Mouse (Mus musculus) retina, postnatal 1 day (tissue): ENCODE results near the gene Mgme1.

Experiments used
- DNase-seq: peaks from one replicate; pipeline ENCODE4 v3.0.0-alpha.2; 2012

Gene Mgme1

DNA sequence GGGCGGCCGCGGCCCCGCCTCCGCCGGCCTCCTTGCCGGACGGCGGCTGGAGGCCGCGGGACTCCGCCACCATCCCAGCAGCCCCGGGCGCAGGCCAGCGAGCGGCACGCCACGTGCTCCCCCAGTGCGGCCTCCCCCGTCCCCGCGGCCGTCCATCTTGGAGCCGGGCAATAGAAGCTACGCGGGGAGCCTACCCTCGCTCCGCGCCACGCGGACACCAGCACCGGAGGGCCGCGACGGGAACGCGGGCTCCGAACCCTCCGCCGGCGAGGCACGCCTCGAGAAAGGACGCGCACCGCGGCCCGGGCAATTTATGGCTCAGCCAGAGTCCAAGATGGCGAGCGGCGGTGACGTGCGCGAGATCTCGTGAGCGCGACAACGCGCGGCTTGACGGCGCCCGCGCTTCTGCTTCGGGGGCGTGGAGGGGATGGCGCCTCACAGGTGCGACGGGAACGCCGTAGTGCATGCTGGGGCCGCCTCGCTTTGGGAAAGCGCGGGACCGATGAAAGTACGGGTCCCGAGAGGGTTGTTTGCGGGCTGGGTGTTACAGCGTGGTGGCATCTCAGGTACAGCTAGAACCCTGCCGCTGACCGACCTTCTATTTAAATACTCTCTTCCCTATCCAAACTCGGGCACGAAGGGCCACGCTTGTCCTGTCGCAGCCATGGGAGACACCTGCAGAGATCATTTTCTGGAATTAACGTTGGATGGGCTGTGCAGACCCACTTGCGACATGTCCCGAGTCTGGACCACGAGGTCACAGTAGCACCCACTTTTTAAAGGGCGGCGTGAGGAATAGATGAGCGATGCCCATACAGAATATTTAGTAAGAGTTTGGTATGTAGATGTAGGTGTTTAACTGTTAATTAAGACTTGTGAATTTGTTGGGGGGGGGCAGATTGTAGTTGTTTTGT, at the start of gene Mgme1, which contains the start of gene Snx5:
Gene Mgme1, plus strand, starts transcription at position 157 of the 914 bp plus-strand sequence.
Gene Snx5, minus strand, starts transcription at position 400 of the 914 bp plus-strand sequence.
- DNase-seq, result peak; percentile 96

DNA sequence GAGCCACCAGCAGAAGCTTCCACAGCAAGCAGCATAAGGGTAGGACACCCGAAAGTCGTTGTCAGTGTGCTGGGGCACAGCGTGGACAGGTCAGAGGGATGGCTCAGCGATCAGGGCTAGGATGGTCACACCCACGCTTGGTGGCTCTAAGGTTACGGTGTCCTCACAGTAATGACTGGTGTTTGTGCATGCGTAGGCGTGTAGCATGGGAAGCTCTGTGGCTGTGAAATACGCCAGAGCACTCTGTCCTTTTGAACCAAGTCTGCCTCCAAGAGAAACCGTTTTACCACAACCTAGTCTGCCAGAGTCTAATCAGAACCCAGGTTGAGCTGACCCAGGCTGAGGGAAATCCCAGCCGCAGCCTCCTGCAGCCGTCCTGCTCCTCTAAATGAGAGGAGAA, 46.1 kb upstream of the Mgme1 start:
- DNase-seq, result no peak

DNA sequence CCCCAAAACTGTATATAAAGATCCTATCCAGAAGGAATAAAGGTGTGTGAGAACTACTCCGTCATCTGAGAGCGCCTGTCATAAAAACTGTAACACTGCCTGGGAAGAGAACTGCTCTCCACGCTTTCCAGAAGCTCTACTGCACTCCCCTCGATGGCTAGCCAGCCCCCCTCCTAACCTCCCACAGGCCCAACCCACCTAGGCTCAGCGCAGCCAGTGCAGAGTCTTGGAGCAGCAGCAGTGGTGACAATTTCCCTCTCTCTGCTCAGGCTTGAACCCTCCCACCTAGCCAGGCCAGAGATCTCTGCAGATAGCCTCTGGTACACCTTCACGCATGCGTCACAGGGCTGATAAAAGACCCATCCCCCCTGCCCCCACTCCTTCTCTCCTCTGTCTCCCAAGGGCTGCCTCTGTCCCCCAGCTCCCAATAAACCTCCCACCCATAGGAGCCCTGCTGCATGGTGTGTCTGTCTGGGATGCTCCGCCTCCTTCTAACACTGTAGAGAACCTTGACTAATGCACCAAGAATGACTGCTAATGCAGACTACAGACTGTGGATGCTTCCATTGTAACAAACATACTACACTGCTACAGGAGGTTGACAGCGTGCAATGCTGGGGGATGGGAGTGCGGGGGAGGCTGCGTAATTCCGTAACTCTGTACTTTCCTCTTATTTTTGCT, 43.4 kb upstream of the Mgme1 start:
- DNase-seq, result no peak

DNA sequence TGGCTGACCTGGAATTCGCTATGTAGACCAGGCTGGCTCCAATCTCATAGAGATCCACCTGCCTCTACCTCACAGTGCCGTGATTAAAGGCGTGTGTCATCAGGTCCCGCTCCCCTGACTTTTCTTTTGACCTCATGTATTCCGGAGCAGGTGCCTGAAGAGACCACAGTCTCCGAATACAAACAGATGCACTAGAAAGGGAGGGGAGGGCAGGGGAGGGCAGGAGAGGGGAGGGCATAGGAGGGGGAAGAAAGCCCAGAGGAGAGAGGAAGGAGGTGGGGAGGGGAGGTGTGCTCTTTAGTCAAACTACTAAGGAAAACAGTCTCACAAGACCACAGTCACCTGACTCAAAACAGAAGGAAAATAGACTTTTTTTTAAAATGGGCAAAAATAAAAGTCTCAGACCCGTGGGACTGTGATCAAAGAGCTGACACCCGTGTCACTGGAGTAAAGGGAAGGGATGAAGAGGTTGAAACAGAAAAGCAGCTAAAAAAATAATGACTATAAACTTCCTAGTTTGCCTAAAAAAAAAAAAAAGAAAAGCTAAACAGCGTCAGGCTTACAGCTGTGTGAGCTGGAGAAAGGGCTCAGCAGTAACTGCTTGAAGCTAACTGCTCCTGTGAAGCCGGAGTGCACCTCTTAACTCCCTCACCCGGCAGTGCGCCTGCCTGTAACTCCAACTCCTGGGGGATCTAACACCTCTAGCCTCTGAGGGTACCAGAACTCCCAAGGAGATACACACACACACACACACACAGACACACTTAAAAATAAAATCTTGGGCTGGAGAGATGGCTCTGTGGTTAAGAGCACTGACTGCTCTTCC, 41.7 kb upstream of the Mgme1 start:
- DNase-seq, result no peak

DNA sequence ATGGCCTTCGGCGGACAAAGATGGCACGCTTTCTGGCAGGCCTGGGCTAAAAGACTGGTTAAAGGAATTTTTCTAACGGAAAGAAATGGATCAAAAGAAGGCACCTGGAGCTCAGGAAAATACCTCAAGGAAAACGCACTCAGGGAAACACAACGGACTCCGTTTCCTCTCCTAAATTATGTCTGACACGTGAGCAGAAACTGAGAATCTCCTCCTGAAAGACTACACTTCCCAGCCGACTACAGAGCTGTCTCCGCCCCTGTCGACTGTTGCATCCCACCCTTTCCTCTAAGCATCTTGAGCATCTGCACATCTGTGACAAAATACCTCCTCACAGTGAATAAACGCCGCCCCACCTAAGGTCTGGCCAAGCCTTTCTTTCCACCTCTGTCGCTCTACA, 40.8 kb upstream of the Mgme1 start:
- DNase-seq, result no peak

DNA sequence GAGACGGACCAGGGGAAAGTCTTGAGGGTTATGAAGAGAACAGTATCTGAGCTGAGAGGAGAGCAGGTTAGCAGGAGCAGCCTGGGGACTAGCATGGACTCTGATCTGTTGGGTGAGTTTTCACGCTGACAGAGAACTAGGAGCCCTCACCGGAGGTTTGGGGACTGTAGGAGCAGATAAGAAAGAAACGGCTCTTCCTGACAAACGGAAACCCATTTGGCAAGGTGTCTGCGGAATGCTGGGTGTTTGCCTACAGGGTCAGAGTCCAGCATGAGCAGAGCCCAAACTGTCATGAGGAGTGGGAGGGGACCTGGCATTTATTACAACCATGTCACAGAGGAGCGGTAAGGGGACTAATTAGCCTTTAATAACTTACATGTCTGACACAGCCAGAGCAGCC, 40.0 kb upstream of the Mgme1 start:
- no peak for DNase-seq

DNA sequence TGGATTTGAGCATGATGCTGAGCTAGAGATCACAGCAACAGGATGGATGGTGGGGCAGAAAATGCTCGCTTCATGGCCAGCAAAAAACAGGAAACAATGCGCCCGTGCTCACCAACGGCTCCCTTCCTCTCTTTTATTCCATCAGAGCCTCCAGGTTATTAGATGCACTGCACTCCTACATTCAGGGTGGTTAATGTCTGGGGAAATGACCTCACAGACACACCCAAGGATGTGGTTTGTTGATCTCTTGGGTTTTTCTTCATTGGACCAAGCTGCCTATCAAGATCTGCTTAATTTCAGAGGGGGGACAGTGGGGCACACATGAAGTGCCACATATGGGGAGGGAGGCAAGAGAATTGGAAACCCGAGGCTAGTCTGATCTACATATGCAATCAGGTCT, 39.3 kb upstream of the Mgme1 start:
- DNase-seq, result no peak

DNA sequence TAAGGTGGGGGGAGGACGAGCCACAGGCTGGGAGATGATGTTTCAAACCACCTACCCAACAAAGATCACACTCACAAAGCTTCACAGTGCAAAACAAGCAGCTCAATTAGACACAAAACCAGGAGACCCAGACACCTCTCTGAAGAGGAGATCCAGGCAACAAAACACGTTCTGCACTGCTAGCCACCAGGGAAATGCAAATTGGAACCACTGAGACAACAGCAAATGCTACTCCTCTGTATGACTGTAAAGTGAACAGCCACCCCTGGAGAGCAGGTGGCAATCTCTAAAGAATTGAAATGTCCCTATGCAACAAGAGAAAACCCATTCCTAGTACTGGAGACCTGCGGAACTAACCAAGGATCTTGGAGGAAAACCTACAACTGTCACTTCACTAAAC, 36.9 kb upstream of the Mgme1 start:
- DNase-seq, result no peak

DNA sequence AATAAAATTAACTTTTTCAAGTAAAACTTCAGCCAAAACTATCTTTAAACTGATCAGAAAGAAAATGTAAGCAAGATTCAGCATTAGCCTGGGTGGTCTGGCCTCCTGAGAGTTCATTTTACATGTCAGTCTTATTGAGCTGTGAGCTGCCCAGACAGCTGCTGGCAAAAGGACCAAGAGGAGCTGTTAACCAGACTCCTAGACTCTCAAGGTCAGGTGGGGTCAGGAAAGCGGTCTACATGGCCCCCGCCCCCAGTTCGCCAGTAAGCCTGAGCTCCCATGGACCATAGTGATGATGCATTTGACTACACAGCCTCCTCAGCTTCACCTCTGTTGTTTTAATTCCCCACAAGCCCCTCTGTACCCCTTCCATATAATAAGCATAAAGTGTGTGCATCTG, 34.7 kb upstream of the Mgme1 start:
- no peak for DNase-seq

DNA sequence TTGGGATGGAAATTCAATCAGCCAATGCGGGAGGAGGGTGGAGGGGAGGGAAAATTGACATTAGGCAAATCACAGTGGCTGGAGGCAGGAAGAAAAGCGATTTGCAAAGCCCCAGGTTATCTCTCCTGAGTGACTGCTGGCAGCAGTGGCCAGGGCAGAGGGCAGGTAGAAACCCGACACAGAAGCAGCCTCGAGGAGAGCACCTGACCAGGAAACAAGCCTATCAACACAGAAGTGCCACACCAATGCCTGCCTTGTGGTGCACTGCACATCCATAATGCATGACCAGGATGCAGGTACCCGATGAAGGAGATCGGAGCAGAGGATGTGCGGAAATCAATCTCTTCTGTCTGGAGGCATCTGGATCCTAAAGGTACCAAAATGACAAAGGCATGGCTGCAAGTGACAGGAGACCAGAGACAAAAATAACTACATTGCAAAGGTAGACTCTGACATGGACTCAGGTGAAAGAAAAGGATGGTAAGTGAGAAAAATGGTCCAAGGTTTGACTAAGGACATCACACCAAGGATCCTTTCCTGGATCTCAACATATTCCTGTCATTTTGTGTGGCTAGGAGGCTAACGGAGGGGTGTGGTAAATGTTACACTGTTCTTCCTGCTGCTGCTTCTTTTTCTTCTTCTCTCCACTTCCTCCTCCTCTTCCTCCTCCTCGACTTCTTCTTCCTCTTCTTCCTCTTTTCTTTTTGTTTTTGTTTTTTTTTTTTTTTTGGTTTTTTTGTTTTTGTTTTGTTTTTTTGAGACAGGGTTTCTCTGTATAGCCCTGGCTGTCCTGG, 33.5 kb upstream of the Mgme1 start:
- DNase-seq, result no peak

DNA sequence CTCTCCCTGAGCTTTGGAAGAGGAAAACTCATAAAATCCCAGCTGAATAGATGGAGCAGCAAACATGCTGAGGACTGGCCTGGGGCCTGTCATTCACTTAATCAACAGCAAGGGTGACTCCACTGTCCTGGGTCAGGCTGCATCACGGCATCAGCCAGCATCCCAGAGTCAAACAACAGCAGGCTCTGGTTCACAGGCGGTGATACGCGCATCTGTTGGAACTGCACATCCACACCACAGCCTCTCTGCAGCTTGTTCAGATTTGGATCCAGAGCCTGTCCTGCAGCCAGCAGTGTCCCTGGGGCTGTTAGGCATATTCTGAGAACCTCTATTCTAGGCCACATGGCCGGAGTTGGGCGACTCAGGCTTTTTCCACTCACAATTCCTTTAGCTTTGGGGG, 32.1 kb upstream of the Mgme1 start:
- no peak for DNase-seq

DNA sequence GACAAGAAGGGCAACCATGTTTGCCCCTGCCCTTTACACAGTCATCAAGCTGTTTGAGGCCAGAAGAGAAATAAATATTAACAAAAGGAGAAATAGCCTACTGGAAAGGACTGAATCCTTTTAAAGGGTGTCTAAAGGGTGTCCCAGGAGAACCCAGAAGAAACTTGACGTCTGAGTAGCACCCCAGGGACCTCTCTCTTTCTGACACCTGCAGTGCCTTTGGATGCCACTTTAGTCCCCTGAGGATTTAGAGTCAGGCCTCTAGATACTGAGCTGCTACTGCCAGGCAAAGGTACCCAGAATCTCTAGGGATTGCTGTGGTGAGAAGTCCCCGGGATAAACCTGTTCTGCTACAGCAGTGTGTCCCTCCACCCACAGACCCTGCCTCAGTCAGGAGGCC, 31.1 kb upstream of the Mgme1 start:
- DNase-seq, result no peak

DNA sequence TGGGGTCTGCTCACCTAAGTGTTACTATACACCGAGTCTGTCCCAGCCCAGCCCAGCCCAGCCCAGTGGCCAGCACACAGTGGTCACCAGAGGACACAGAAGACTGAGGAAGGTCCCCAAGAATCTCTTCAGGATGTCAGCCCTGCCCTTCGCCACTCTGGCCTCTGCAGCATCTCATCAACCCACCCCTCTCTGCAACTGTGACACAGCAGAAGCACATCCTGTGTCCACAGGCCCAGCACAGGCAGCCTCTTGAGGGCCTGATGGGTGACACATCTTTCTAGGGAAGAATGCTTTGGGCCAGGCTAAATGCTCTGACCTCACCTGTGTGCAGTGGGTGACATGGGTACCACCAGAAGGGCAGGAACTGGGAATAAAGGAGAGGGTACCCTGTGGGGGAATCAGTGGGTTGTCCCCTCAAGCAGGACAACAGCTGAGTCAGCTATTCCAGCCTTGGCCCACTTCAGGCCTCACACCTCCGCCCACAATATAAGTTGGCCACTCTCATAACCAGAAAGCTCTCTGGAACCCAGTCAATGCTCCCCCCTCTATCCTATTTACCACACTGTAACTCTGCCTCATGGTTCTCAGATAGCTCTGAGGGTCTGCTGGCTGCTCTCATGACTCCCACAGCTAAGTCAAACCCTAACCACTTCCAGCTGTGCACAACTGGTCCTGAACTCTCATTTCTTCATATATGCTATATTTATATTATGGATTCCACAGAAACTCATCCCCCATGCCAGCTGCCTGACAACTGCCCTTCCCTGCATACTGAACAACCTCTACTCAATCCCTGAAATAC, 30.2 kb upstream of the Mgme1 start:
- DNase-seq, result no peak

DNA sequence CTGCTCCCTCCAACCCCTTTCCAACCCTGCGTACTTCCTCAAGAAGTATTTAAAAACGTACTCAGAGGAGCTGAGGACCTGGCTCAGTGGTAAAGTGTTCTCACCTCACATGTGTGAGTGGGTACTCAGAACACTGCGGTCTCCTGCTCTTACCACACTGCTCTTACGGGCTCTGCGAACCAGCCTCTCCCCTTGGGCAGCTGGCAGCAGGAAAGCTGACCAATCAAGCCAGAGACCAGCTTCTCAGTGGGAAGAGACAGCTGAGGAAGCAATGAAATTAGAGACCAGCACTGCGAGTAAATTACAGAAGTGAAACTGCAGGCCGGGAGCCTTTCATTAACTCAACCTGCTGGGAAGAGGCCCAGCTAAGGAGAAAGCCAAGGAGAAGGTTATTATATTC, 25.0 kb upstream of the Mgme1 start:
- no peak for DNase-seq

DNA sequence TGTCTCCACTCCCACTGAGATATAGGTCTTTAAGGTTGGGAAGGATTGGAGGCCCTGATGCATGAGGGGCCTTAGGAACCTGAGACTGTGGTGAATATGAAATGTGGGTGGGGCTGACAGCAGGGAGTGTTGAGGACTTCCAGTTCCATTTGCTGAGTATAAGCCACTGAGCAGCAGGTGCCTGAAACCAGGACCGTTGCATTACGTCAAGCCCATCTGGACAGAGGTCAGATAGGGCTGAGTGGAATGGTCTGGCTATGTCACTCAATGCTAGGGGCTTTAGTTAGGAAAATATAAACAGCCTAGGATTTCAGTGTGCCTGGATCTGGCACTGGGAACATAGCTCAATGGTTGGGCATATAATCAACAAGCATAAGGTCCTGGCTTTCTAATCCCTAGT, 24.2 kb upstream of the Mgme1 start:
- no peak for DNase-seq

DNA sequence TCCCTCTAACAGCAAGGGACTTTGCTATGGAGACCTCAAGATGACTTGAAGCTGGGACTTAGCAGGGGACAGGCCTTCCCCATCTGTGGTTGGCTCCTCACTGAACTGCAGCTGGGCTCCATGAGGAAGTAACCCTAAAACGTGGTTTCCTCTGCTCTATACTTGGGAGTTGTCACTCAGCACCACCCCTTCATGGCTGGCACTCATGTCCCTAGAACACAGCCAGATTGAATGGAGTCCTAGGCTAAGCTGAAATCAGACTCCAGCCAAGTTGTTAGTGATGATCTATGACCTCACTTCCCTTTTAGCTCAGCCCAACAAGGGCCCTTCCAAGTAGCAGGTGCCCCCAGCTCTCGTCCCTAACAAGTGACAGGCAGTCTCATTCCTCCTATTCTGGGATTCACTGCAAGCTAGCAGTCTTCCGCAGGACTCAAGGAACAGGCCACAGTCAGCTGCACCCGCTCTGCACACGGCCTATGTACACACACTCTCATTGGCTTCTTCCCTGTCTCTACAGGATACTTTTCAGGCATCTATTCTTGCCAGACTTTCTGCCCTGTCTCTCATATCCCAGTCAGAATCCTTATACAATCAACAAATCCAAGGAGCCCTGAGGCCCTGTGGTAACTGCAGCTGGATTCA, 23.0 kb upstream of the Mgme1 start:
- no peak for DNase-seq

DNA sequence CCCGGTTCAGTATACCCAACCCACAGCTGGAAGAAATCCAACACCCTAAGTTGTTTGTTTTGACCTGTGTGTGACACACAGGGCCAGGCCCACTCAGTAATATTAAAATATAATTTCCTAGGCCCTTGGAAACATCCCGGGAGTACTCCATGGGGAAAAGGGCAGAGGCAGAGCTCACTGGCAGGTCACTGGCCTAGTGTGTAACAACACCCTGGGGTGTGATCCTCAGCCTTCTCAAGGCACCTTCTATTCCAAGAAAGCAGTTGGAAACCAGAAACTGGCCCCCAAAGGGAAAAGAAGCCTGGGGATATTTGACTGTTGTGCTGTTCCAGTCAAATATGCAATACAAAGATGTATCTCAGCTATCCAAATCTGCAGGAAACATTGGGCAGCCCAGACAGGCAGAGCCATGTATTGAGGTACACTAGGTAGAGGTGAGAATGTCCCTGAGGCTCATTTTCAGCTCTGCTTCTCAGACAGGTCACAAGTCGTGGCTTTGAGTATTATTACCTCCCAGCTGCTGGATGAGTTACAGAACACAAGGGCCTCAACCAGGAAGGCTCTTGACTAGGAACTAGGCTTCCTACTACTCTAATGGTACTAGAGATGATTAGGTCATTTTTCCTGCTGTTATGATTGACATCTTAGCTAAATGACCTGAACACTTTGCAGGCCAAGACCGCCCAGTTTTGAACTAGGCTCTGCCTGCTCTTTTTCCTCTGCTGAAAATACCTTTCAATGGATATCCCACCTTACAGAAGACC, 21.7 kb upstream of the Mgme1 start:
- no peak for DNase-seq

DNA sequence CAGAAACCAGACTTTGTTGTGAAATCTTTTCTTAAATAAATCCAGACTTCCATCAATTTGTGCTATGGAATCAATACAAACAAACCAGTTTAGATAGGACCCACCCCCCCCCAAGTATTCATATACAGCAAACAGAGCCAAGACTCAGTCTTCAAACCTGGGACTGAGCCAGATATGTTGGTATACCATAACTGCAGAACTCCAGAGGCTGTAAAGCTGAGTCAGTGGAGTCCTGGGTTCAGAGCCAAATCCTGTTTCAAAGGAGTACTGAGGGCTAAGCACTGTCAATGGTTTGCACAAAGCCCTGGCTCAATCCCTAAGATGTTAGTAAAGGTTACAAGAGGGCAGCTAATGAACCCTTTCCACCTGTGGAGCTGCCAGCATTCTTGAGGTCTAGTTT, 20.4 kb upstream of the Mgme1 start:
- no peak for DNase-seq

DNA sequence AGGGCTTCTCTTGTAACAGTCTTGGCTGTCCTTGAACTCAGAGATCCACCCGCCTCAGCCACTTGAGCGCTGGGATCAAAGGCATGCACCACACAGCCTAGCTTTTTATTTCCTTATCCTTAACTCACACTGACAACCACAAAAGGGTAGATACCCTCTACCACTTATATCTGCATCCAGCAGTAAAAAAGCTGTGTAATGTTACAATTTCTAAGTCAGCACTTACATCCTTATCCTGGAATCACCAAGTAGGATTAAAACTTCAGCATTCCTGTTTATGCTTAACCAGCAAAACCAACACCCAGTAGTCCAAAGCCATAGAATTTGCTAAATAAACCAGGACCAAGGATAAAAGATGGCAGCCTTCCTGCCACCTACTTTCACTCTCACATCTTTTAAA, 7.6 kb upstream of the Mgme1 start:
- no peak for DNase-seq

DNA sequence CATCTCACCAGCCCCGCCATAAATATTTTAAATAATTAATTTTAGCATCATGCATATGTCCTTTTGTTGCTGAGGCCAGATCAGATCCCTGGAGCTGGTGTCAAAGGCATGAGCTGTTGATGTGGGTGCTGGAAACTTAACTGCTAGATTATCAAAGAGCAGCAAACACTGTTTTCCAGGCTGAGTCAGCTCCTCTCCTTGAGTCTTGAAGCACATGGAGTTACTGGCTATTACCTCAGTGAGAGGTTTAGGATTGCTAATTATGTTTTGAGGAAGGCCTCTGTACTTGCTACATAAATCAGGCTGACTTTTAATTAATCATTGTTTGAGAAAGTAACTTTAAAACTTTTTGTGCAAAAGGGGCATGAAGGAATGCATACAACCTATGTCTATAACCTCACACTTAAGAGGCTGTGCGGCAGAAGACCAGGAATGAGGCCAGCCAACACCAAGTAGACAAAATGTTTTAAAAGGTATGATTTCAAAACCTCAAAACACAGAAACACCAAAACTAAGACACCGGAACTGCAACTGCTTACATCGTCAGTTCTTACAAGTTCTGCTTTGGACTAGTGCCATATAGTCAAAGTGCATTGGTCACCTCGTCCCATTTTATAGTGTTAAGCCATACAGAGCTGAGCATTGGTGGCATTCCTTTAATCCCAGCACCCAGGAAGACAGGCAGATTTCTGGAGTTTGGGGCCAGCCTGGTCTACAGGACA, 5.9 kb upstream of the Mgme1 start:
- no peak for DNase-seq
